Mouse (Mus musculus) myocyte (in vitro differentiated cells): ENCODE results near the gene Fam171b.

ENCODE experiments used
- CEBPB ChIP-seq: IDR thresholded peaks from 2 replicates; pipeline ENCODE4 v1.6.1; 2011; ENCODE audit warnings: mild to moderate bottlenecking, moderate library complexity; ENCODE audit not compliant: poor library complexity, insufficient read depth, severe bottlenecking
- E2F4 ChIP-seq: IDR thresholded peaks from one replicate; pipeline ENCODE4 v1.6.1; 2011; ENCODE audit warnings: mild to moderate bottlenecking, control low read depth, moderate library complexity; ENCODE audit not compliant: insufficient read depth
- POLR2A ChIP-seq: IDR thresholded peaks from one replicate; pipeline ENCODE4 v1.6.1; 2011; ENCODE audit warnings: low read depth, mild to moderate bottlenecking, control low read depth, moderate library complexity; ENCODE audit not compliant: insufficient read length
- POLR2AphosphoS2 ChIP-seq: IDR thresholded peaks from one replicate; pipeline ENCODE4 v1.6.1; 2011; ENCODE audit warnings: low read depth, control low read depth; ENCODE audit not compliant: insufficient read length
- USF1 ChIP-seq: IDR thresholded peaks from one replicate; pipeline ENCODE4 v1.6.1; 2011; ENCODE audit warnings: low read depth, mild to moderate bottlenecking, control low read depth, moderate library complexity

- TF ChIP-seq POLR2A = no peak
- no peak for TF ChIP-seq USF1
- TF ChIP-seq CEBPB = no peak
- TF ChIP-seq POLR2AphosphoS2 = no peak
- no peak for TF ChIP-seq E2F4
Observed at GRCm38 (mm10) chr2:83828895-83829539, 16.6 kb downstream of the Fam171b start.
